Mouse (Mus musculus) liver, embryonic 14.5 days (tissue): ENCODE data around the gene Maco1.

Experiments used
- CTCF ChIP-seq: IDR thresholded peaks from 2 replicates; pipeline ENCODE4 v1.5.1; 2016; ENCODE audit warnings: antibody characterized with exemption, low read depth, control low read depth
- EP300 ChIP-seq: IDR thresholded peaks from 2 replicates; pipeline ENCODE4 v1.6.1; 2016; ENCODE audit warnings: antibody characterized with exemption, low read depth

DNA sequence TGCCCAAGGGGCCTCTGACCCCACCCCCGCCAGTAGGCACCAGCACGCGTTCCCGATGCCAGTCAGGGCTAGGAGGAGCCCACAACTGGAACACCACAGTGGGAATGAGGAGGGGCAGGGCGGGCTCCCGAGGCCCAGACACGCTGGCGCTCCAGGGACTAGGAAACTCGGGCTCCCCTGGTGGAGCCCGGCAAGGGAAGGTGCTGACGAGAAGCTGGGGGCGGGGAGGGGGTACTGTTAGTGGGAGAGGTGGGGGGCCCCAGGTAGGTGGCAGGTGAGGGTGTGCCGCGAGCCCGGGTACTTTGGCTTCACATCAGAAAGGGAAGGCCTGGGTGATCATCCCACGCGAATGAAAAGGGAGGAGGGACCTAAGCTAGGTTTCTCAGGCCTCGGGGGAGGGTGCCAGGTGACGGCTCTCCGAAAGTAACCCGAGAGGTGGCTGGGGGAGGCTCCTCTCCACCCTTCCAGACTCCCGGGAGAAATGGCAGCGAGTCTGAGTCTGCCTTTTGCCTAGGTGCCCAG lies 86.2 kb downstream of the Maco1 start:
- peak; percentile 19; the same call in 1 of the 2 replicates for TF ChIP-seq CTCF
- no peak for TF ChIP-seq EP300
